Mouse (Mus musculus): ENCODE data around the gene Fbln5. TPM values are rescaled to one million over a fixed set of nuclear protein-coding genes. Genes with fewer than 3 reads are reported as not detected.

Fbln5 gene
- polyA plus RNA-seq, 2 experiments = 2.2 to 3.8 TPM

DNA sequence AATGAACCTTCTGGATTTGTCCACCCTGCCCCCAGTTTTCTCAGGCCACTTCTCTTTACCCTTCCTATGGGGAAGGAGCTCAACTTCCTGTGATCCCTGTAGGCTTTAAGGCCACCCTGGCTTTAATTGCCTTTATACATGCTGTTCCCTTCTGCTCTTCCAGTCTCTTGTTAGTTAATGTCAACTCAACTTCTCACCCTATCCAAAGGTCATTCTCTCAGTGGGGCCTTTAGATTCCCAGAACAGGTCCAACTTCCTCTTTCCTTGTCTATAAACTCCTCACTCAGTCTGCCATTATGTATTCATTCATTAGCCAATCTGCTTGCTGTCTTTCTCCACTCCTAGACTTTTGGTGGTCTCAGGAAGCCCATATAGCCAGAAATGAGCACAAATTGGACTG lies 60.2 kb downstream of the Fbln5 start:
- no peak for DNase-seq (ENCODE audit: low read depth in 3 of 3, low spot score in 3 of 3)

DNA sequence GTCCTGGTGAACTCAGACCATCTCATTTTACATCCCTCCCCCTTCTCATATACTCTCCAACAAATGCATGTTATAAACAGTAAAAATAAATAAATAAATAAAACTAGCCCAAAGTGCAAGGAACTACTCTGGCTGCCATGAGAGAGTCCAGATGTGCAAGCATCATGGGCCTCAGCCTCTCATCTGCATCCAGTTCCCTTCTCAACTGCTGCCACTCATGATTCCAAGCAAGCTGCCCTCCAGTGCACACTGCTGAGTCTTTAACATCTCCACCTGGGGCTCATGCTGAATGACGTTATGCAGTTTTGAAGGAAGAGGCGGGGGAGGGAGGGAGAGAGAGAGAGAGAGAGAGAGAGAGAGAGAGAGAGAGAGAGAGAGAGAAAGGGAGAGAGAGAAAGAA lies 76.5 kb downstream of the Fbln5 start:
- no peak for ATAC-seq (ENCODE audit: insufficient read depth)
- Histone ChIP-seq H3K36me3 (replicated peaks; ENCODE audit: control insufficient read depth, insufficient read depth, low read depth) (no peaks in the 10 kb centered on the region), H3K27ac (no peak overlapping the region), H3K4me1 (replicated peaks; ENCODE audit: control insufficient read depth in 2 of 2, insufficient read depth in 2 of 2, low read length in 1 of 2) (no peaks in the 10 kb centered on the region), H3K27me3 (ENCODE audit: control insufficient read depth, insufficient read depth, low read length) (no peaks in the 10 kb centered on the region), H3K9me3 (ENCODE audit: control insufficient read depth, low read length) (no peaks in the 10 kb centered on the region), H3K9ac (replicated peaks) (no peak overlapping the region), H3K4me3 (ENCODE audit: insufficient read depth in 1 of 2, low read depth in 2 of 2, low read length in 2 of 2) (no peak overlapping the region), H3K4me2 (ENCODE audit: low read depth) (no peak overlapping the region)
- DNase-seq (ENCODE audit: low read depth in 3 of 3, low spot score in 3 of 3) = no peak
- 46% methylated on average over 2 of the region's 2 CpGs for WGBS (ENCODE audit: insufficient replicate concordance)
- TF ChIP-seq EP300 (IDR thresholded peaks at IDR 0.05; ENCODE audit: low read depth) (no peak), CTCF (IDR thresholded peaks at IDR 0.05; ENCODE audit: low read depth) (no peak)

More for the DNA sequence above, 60.2 kb downstream of the Fbln5 start:
- no peaks in the 10 kb centered on the region for H3K4me1 ChIP-seq (replicated peaks; ENCODE audit: control insufficient read depth in 2 of 2, insufficient read depth in 2 of 2, low read length in 1 of 2)
- no peak overlapping the region for H3K4me2 ChIP-seq (ENCODE audit: low read depth)
- no peak overlapping the region for H3K9ac ChIP-seq (replicated peaks)
- H3K9me3 ChIP-seq (ENCODE audit: control insufficient read depth, low read length) = no peaks in the 10 kb centered on the region
- H3K27me3 ChIP-seq (ENCODE audit: control insufficient read depth, insufficient read depth, low read length) = no peaks in the 10 kb centered on the region
- H3K36me3 ChIP-seq (replicated peaks; ENCODE audit: control insufficient read depth, insufficient read depth, low read depth) = no peaks in the 10 kb centered on the region
- H3K4me3 ChIP-seq (ENCODE audit: insufficient read depth in 1 of 2, low read depth in 2 of 2, low read length in 2 of 2) = no peak overlapping the region
- TF ChIP-seq EP300 (IDR thresholded peaks at IDR 0.05; ENCODE audit: low read depth) (no peak), CTCF (IDR thresholded peaks at IDR 0.05; ENCODE audit: low read depth) (no peak)
- H3K27ac ChIP-seq = no peak overlapping the region
- no peak for ATAC-seq (ENCODE audit: insufficient read depth)

DNA sequence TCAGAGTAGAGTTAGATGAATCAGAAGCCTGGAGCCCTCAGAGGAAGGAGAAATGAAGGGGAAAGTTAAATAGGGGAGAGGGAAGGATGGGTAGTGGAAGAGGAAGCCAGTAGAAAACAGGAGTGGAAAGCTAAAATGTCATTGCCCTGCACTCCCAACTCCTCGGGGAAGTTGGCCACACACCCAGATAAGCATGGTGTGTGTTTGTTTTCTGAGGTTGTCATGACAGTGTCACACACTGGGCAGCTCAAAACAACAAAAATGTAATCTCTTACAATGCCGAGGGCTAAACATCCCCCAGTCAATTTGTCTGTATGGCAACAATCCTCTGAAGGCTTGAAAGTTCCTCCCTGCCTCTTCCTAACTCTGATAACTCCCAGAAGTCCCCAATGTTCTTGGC lies 78.4 kb downstream of the Fbln5 start:
- DNase-seq (ENCODE audit: low read depth in 3 of 3, low spot score in 3 of 3) (no peak), ATAC-seq (ENCODE audit: insufficient read depth) (no peak)
- H3K36me3 ChIP-seq (replicated peaks; ENCODE audit: control insufficient read depth, insufficient read depth, low read depth) = no peaks in the 10 kb centered on the region
- H3K9ac ChIP-seq (replicated peaks) = no peak overlapping the region
- no peak overlapping the region for H3K27ac ChIP-seq
- H3K9me3 ChIP-seq (ENCODE audit: control insufficient read depth, low read length) = no peaks in the 10 kb centered on the region
- H3K27me3 ChIP-seq (ENCODE audit: control insufficient read depth, insufficient read depth, low read length) = no peaks in the 10 kb centered on the region
- no peak overlapping the region for H3K4me2 ChIP-seq (ENCODE audit: low read depth)
- TF ChIP-seq EP300 (IDR thresholded peaks at IDR 0.05; ENCODE audit: low read depth) (no peak), CTCF (IDR thresholded peaks at IDR 0.05; ENCODE audit: low read depth) (no peak)
- H3K4me1 ChIP-seq (replicated peaks; ENCODE audit: control insufficient read depth in 2 of 2, insufficient read depth in 2 of 2, low read length in 1 of 2) = no peaks in the 10 kb centered on the region
- H3K4me3 ChIP-seq (ENCODE audit: insufficient read depth in 1 of 2, low read depth in 2 of 2, low read length in 2 of 2) = no peak overlapping the region
- 19% methylated on average over 2 of the region's 2 CpGs for WGBS (ENCODE audit: insufficient replicate concordance)

- Histone ChIP-seq H3K9me3 (ENCODE audit: control insufficient read depth, low read length) (no peaks in the 10 kb centered on the region), H3K4me3 (ENCODE audit: insufficient read depth in 1 of 2, low read depth in 2 of 2, low read length in 2 of 2) (no peak overlapping the region), H3K9ac (replicated peaks) (no peak overlapping the region), H3K4me1 (replicated peaks; ENCODE audit: control insufficient read depth in 2 of 2, insufficient read depth in 2 of 2, low read length in 1 of 2) (no peaks in the 10 kb centered on the region), H3K27ac (no peak overlapping the region), H3K4me2 (ENCODE audit: low read depth) (no peak overlapping the region), H3K27me3 (ENCODE audit: control insufficient read depth, insufficient read depth, low read length) (no peaks in the 10 kb centered on the region), H3K36me3 (replicated peaks; ENCODE audit: control insufficient read depth, insufficient read depth, low read depth) (no peaks in the 10 kb centered on the region)
- 6% methylated on average over 2 of the region's 2 CpGs for WGBS (ENCODE audit: insufficient replicate concordance)
- no peak for TF ChIP-seq EP300 (IDR thresholded peaks at IDR 0.05; ENCODE audit: low read depth)
- TF ChIP-seq CTCF (IDR thresholded peaks at IDR 0.05; ENCODE audit: low read depth) = no peak
- no peak for DNase-seq (ENCODE audit: low read depth in 3 of 3, low spot score in 3 of 3)
- no peak for ATAC-seq (ENCODE audit: insufficient read depth)
These were observed 78.8 kb downstream of the Fbln5 start for GRCm38 (mm10) chr12:101740045-101740444.

- H3K4me1 ChIP-seq (replicated peaks; ENCODE audit: control insufficient read depth in 2 of 2, insufficient read depth in 2 of 2, low read length in 1 of 2) = no peaks in the 10 kb centered on the region
- peak; percentile 62 for ATAC-seq (ENCODE audit: insufficient read depth)
- TF ChIP-seq CTCF (IDR thresholded peaks at IDR 0.05; ENCODE audit: low read depth) (no peak), EP300 (IDR thresholded peaks at IDR 0.05; ENCODE audit: low read depth) (no peak)
- peak overlapping the region; percentile 85 for H3K4me2 ChIP-seq (ENCODE audit: low read depth)
- DNase-seq (ENCODE audit: low read depth in 3 of 3, low spot score in 3 of 3) = no peak
- H3K27ac ChIP-seq = no peak overlapping the region
- no peaks in the 10 kb centered on the region for H3K9me3 ChIP-seq (ENCODE audit: control insufficient read depth, low read length)
- H3K9ac ChIP-seq (replicated peaks) = no peak overlapping the region
- H3K27me3 ChIP-seq (ENCODE audit: control insufficient read depth, insufficient read depth, low read length) = peaks cover 13% of the 10 kb centered on the region
- no peaks in the 10 kb centered on the region for H3K36me3 ChIP-seq (replicated peaks; ENCODE audit: control insufficient read depth, insufficient read depth, low read depth)
- WGBS (ENCODE audit: insufficient replicate concordance) = 0% methylated on average over 9 of the region's 9 CpGs
- peak overlapping the region; percentile 31 to 57 for H3K4me3 ChIP-seq (ENCODE audit: insufficient read depth in 1 of 2, low read depth in 2 of 2, low read length in 2 of 2)
These were observed 100.1 kb downstream of the Fbln5 start for GRCm38 (mm10) chr12:101718755-101719150.

Measured in liver, embryonic 14.5 days (tissue).